Mouse (Mus musculus) erythroblast, embryonic 14.5 days (primary cell): Measurements from ENCODE around the gene Prkce. TPM values are rescaled to one million over a fixed set of nuclear protein-coding genes. Genes with fewer than 3 reads are reported as not detected.

Experiments
- H3K27me3 ChIP-seq: 2 replicates; pipeline ENCODE4 v1.6.1; 2012; ENCODE audit warnings: inconsistent platforms; ENCODE audit not compliant: control insufficient read depth
- H3K36me3 ChIP-seq: 2 replicates; pipeline ENCODE4 v1.6.1; 2012; ENCODE audit warnings: mild to moderate bottlenecking, inconsistent platforms; ENCODE audit not compliant: control insufficient read depth
- H3K4me1 ChIP-seq: 2 replicates; pipeline ENCODE4 v1.6.1; 2012; ENCODE audit warnings: inconsistent platforms; ENCODE audit not compliant: control insufficient read depth
- H3K4me3 ChIP-seq: replicated peaks from 2 replicates; pipeline ENCODE3; 2012; ENCODE audit warnings: moderate library complexity, mild to moderate bottlenecking, inconsistent platforms
- H3K9me3 ChIP-seq: 2 replicates; pipeline ENCODE4 v1.6.1; 2012; ENCODE audit warnings: low read length, inconsistent platforms, mixed read lengths; ENCODE audit not compliant: control insufficient read depth
- GATA1 ChIP-seq: IDR thresholded peaks from 2 replicates; pipeline ENCODE4 v1.6.1; 2012; ENCODE audit warnings: low read length, inconsistent platforms, mixed read lengths
- TAL1 ChIP-seq: IDR thresholded peaks from 3 replicates; pipeline ENCODE4 v1.6.1; 2012; ENCODE audit warnings: low read length, inconsistent platforms, mixed read lengths
- polyA plus RNA-seq: library from polyadenylated mRNA; stranded (reverse); fragments of >175 nt; gene quantifications from 2 replicates; pipeline ENCODE4 v1.2.3, GENCODE M21; 2012

The Prkce gene
- polyA plus RNA-seq, 1 experiment: 0.04 TPM

DNA sequence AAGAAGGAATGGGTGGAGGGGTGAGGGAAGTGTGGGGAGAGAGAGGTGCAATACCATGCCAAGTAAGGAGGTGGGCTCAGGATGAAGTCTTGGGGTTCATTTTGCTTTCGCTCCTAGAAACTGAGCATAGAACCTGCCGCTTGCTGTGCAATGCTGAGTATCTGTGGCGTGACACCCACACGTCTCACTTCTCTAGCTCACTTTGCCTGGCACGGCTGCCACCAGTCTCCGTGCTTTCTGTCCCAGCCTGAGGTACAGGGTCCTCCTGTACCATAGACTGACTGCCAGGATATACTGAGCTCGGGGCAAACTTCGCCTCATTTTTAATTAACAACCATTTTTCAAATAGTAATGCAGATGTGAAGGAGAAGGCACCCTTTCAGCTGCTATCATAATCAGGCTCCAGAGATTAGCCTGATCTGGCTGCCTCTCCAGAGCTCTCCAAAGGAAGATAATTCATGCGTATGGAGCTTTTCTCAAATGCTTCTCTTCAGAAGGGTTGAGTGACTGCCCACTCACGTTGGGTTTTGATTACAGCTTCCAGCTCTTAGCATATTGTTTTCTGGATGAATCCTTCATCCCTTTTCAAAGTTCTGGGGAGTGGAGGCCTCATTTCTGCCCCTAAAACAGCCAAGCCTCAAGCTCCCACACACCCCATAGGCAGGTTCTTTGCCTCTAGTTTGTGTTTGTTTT, 253.2 kb downstream of the Prkce start:
- TF ChIP-seq TAL1 (no peak), GATA1 (no peak)
- Histone ChIP-seq H3K4me3 (no peak overlapping the region), H3K4me1 (no peaks in the 10 kb centered on the region), H3K9me3 (peaks cover 3% of the 10 kb centered on the region), H3K36me3 (no peaks in the 10 kb centered on the region), H3K27me3 (no peaks in the 10 kb centered on the region)

GRCm38 (mm10) chr17:86422023-86422422, 254.4 kb downstream of the Prkce start:
- Histone ChIP-seq H3K4me1 (no peaks in the 10 kb centered on the region), H3K27me3 (no peaks in the 10 kb centered on the region), H3K36me3 (no peaks in the 10 kb centered on the region), H3K9me3 (peaks cover 3% of the 10 kb centered on the region), H3K4me3 (no peak overlapping the region)
- TF ChIP-seq TAL1 (no peak), GATA1 (no peak)

DNA sequence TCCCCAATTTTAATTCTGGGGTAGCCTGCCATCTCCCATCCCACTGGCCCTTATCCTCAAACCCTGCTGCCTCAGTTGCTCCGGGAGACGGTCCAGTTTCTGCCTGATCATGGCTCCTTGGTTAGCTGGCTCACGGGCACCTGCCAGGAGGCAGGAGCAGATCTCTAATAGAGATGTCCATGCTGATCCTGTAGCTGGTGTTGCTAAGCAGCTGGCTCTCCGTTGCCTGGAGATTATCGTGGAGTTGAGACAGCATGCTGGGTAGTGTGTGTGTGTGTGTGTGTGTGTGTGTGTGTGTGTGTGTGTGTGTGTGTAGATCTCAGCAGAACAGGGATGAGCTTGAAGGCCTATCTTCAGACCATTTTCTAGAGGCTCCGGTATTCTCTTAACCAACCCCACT, 262.3 kb downstream of the Prkce start:
- peaks cover 4% of the 10 kb centered on the region for H3K9me3 ChIP-seq
- TF ChIP-seq GATA1 (no peak), TAL1 (no peak)
- no peaks in the 10 kb centered on the region for H3K27me3 ChIP-seq
- no peaks in the 10 kb centered on the region for H3K36me3 ChIP-seq
- no peaks in the 10 kb centered on the region for H3K4me1 ChIP-seq
- no peak overlapping the region for H3K4me3 ChIP-seq

GRCm38 (mm10) chr17:86433117-86433516, 265.5 kb downstream of the Prkce start:
- Histone ChIP-seq H3K36me3 (no peaks in the 10 kb centered on the region), H3K4me1 (no peaks in the 10 kb centered on the region; the same call in 1 of the 2 replicates), H3K27me3 (no peaks in the 10 kb centered on the region), H3K4me3 (no peak overlapping the region), H3K9me3 (peaks cover 4% of the 10 kb centered on the region)
- no peak for TF ChIP-seq TAL1
- no peak for TF ChIP-seq GATA1

GRCm38 (mm10) chr17:86433813-86434212, 266.2 kb downstream of the Prkce start:
- H3K27me3 ChIP-seq: no peaks in the 10 kb centered on the region
- peaks cover 4% of the 10 kb centered on the region for H3K9me3 ChIP-seq
- no peaks in the 10 kb centered on the region for H3K36me3 ChIP-seq
- H3K4me1 ChIP-seq: peaks cover 1% of the 10 kb centered on the region
- TF ChIP-seq GATA1: no peak
- TF ChIP-seq TAL1: no peak
- H3K4me3 ChIP-seq: no peak overlapping the region

DNA sequence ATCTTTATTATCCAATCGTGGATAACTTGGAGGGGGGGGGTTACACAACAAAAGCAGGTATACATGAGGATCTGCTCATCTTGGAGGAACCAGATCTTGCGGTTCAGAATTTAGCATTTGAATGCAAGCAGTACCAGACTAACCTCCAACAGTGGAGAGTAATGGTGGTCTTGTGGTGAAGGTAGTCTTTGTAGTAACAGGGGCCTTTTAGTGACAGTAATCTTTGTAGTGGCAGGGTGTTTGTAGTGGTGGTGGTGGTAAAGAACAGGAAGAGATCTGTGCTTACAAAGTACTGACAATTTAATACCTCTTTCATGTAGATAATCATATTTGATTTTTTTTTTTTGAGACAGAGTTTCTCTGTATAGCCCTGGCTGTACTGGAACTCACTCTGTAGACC, 267.2 kb downstream of the Prkce start:
- no peak overlapping the region for H3K4me3 ChIP-seq
- H3K36me3 ChIP-seq: no peaks in the 10 kb centered on the region
- no peaks in the 10 kb centered on the region for H3K27me3 ChIP-seq
- H3K9me3 ChIP-seq: peaks cover 4% of the 10 kb centered on the region
- H3K4me1 ChIP-seq: peaks cover 2% of the 10 kb centered on the region
- TF ChIP-seq TAL1 (no peak), GATA1 (no peak)

DNA sequence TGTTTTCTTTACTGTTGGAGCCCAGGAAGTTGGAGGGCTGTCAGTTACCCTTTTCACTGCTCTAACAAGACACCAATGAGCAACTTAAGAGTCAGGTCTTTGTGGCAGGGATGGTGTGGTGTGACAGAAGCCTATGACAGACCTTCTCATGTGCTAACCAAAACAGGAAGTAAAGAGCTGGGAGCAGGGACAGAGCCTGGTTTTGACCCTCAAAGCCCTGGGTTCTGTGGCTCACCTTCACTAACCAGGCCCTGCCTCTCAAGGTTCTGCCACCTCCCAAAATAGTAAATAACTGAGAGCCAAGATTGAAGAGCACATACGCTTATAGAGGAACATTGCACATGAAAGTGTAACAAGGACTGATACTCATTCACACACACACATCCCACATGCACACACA, 268.0 kb downstream of the Prkce start:
- Histone ChIP-seq H3K27me3 (no peaks in the 10 kb centered on the region), H3K9me3 (peaks cover 4% of the 10 kb centered on the region), H3K4me1 (peaks cover 2% of the 10 kb centered on the region), H3K4me3 (no peak overlapping the region), H3K36me3 (no peaks in the 10 kb centered on the region)
- no peak for TF ChIP-seq TAL1
- no peak for TF ChIP-seq GATA1

DNA sequence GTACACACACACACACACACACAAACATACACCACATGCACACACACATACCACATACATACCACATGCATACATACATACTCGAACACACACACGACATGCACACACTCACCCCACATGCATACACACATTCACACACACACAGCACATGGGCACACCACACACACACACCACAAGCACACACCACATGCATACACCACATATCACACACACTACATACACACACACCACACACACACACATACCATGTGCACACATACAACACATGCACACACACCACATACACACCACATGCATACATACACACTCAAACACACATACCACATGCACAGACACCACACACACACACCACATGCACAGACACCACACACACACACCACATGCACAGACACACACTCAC, 268.4 kb downstream of the Prkce start:
- Histone ChIP-seq H3K4me1 (peaks cover 2% of the 10 kb centered on the region), H3K27me3 (no peaks in the 10 kb centered on the region), H3K9me3 (peaks cover 4% of the 10 kb centered on the region), H3K36me3 (no peaks in the 10 kb centered on the region), H3K4me3 (no peak overlapping the region)
- no peak for TF ChIP-seq GATA1
- no peak for TF ChIP-seq TAL1

GRCm38 (mm10) chr17:86436583-86437370, 269.2 kb downstream of the Prkce start:
- no peak for TF ChIP-seq TAL1
- no peak for TF ChIP-seq GATA1
- Histone ChIP-seq H3K36me3 (no peaks in the 10 kb centered on the region), H3K4me3 (no peak overlapping the region), H3K9me3 (peaks cover 4% of the 10 kb centered on the region), H3K4me1 (peaks cover 2% of the 10 kb centered on the region), H3K27me3 (no peaks in the 10 kb centered on the region)
